In genomic region chr7:83035190-83035589, GRCm38 (mm10) we compare ENCODE assay signal across 14 mouse cellular contexts.
"Had no signal": no experiment of that assay in that cellular context is flagged by ENCODE, and none has a peak within 500 bp of the region (broad histone marks: within the 10 kb centered on the region; RNA-seq: fewer than 3 reads in every experiment).

No protein-coding gene starts in this region.

- H3K4me2 ChIP-seq: kidney, embryonic 15.5 days; liver, embryonic 13.5 days; midbrain, embryonic 13.5 days had no signal

- H3K4me3 ChIP-seq: kidney, embryonic 15.5 days; liver, embryonic 13.5 days; megakaryocyte, embryonic 14.5 days; midbrain, embryonic 10.5 days; midbrain, embryonic 13.5 days had no signal

- DNase-seq: kidney, adult 2 months; kidney, postnatal 10 days; kidney, postnatal 36 days; liver, embryonic 13.5 days; lung, adult 2 months; lung, postnatal 14 days; lung, postnatal 4 days; thymus, adult 18-20 months; thymus, postnatal 4 days had no signal

- H3K9ac ChIP-seq: kidney, embryonic 15.5 days; liver, embryonic 13.5 days; midbrain, embryonic 13.5 days had no signal

- H3K9me3 ChIP-seq: kidney, embryonic 15.5 days; liver, embryonic 13.5 days; midbrain, embryonic 13.5 days had no signal

- H3K27me3 ChIP-seq: kidney, embryonic 15.5 days; liver, embryonic 13.5 days; megakaryocyte, embryonic 14.5 days had no signal

- H3K36me3 ChIP-seq: kidney, embryonic 15.5 days; liver, embryonic 13.5 days; midbrain, embryonic 10.5 days; midbrain, embryonic 13.5 days had no signal

- ATAC-seq: midbrain, embryonic 13.5 days; midbrain, embryonic 16.5 days had no signal

- H3K4me1 ChIP-seq: liver, embryonic 13.5 days had no signal

- H3K27ac ChIP-seq: kidney, embryonic 15.5 days; liver, embryonic 13.5 days; midbrain, embryonic 13.5 days had no signal
